Mouse (Mus musculus): Measurements from ENCODE around the gene Mrpl12. TPM values are rescaled to one million over a fixed set of nuclear protein-coding genes. Genes with fewer than 3 reads are reported as not detected.

Gene Mrpl12
- 89.5 and 90.2 TPM in 2 replicates for polyA plus RNA-seq (2015; fragmentation: Nextera tagmentation; extraction: Ambion mirVana)

- Histone ChIP-seq H3K4me2 (peak within 1 kb of the TSS; percentile 93), H3K27ac (replicated peaks) (peak within 1 kb of the TSS; percentile 63), H3K9ac (peak within 1 kb of the TSS; percentile 75), H3K4me3 (replicated peaks) (peak within 1 kb of the TSS; percentile 76), H3K36me3 (replicated peaks) (peaks cover 83% of the 10 kb centered on the region), H3K4me1 (replicated peaks) (peaks cover 52% of the 10 kb centered on the region), H3K9me3 (replicated peaks) (no peaks in the 10 kb centered on the region), H3K27me3 (no peaks in the 10 kb centered on the region)
- 1% methylated on average over 60 of the region's 60 CpGs for WGBS (ENCODE audit: insufficient replicate concordance)
- ATAC-seq (ENCODE audit: insufficient read depth), result peak; percentile 87
Measured at GRCm38 (mm10) chr11:120484265-120484981, at the start of gene Mrpl12. TSS of gene Mrpl12 (plus strand) at chr11:120484613.

GRCm38 (mm10) chr11:120437152-120437856 is 47.1 kb upstream of the Mrpl12 start, which contains the start of gene Nploc4:
TSS of gene Nploc4 (minus strand) at chr11:120437708.
- under 1% methylated on average over 77 of the region's 77 CpGs for WGBS (ENCODE audit: insufficient replicate concordance)
- H3K27ac ChIP-seq (replicated peaks), result peak within 1 kb of the TSS; percentile 95

GRCm38 (mm10) chr11:120437857-120438385 is 46.5 kb upstream of the Mrpl12 start:
- no peaks in the 10 kb centered on the region for H3K9me3 ChIP-seq (replicated peaks)
- H3K27ac ChIP-seq (replicated peaks), result peak overlapping the region; percentile 95
- no peak for ATAC-seq (ENCODE audit: insufficient read depth)
- peaks cover 28% of the 10 kb centered on the region for H3K36me3 ChIP-seq (replicated peaks)
- H3K4me1 ChIP-seq (replicated peaks), result peaks cover 15% of the 10 kb centered on the region
- peak overlapping the region; percentile 95 for H3K9ac ChIP-seq
- peak overlapping the region; percentile 81 for H3K4me3 ChIP-seq (replicated peaks)
- H3K4me2 ChIP-seq, result peak overlapping the region; percentile 76
- H3K27me3 ChIP-seq, result no peaks in the 10 kb centered on the region
- 27% methylated on average over 12 of the region's 12 CpGs for WGBS (ENCODE audit: insufficient replicate concordance)

More at GRCm38 (mm10) chr11:120437152-120437856, 47.1 kb upstream of the Mrpl12 start, which contains the start of gene Nploc4:
- H3K9ac ChIP-seq, result peak within 1 kb of the TSS; percentile 95
- peak within 1 kb of the TSS; percentile 76 for H3K4me2 ChIP-seq
- peaks cover 35% of the 10 kb centered on the region for H3K36me3 ChIP-seq (replicated peaks)
- no peaks in the 10 kb centered on the region for H3K27me3 ChIP-seq
- peak; percentile 93 for ATAC-seq (ENCODE audit: insufficient read depth)
- H3K4me3 ChIP-seq (replicated peaks), result peak within 1 kb of the TSS; percentile 81
- no peaks in the 10 kb centered on the region for H3K9me3 ChIP-seq (replicated peaks)
- peaks cover 15% of the 10 kb centered on the region for H3K4me1 ChIP-seq (replicated peaks)

GRCm38 (mm10) chr11:120442344-120442743 is 42.1 kb upstream of the Mrpl12 start, which contains the start of gene Tspan10:
TSS of gene Tspan10 (plus strand) at chr11:120442644.
- no peaks in the 10 kb centered on the region for H3K9me3 ChIP-seq (replicated peaks)
- H3K27ac ChIP-seq (replicated peaks), result no peak within 1 kb of the TSS
- H3K36me3 ChIP-seq (replicated peaks), result no peaks in the 10 kb centered on the region
- no peak within 1 kb of the TSS for H3K4me3 ChIP-seq (replicated peaks)
- H3K27me3 ChIP-seq, result no peaks in the 10 kb centered on the region
- WGBS (ENCODE audit: insufficient replicate concordance), result 68% methylated on average over 3 of the region's 3 CpGs
- ATAC-seq (ENCODE audit: insufficient read depth), result no peak
- H3K4me2 ChIP-seq, result no peak within 1 kb of the TSS
- H3K9ac ChIP-seq, result no peak within 1 kb of the TSS
- peaks cover 2% of the 10 kb centered on the region; the same call in 1 of the 2 replicates for H3K4me1 ChIP-seq (replicated peaks)

- H3K9ac ChIP-seq, result no peak overlapping the region
- H3K4me2 ChIP-seq, result no peak overlapping the region
- no peak overlapping the region for H3K4me3 ChIP-seq (replicated peaks)
- no peaks in the 10 kb centered on the region for H3K36me3 ChIP-seq (replicated peaks)
- no peak for ATAC-seq (ENCODE audit: insufficient read depth)
- no peaks in the 10 kb centered on the region for H3K9me3 ChIP-seq (replicated peaks)
- H3K4me1 ChIP-seq (replicated peaks), result peaks cover 2% of the 10 kb centered on the region; the same call in 1 of the 2 replicates
- 76% methylated on average over 3 of the region's 3 CpGs for WGBS (ENCODE audit: insufficient replicate concordance)
- no peaks in the 10 kb centered on the region for H3K27me3 ChIP-seq
- H3K27ac ChIP-seq (replicated peaks), result no peak overlapping the region
Measured at GRCm38 (mm10) chr11:120442765-120443280, 41.6 kb upstream of the Mrpl12 start.

GRCm38 (mm10) chr11:120444106-120444505 is 40.3 kb upstream of the Mrpl12 start:
- Histone ChIP-seq H3K36me3 (replicated peaks) (no peaks in the 10 kb centered on the region), H3K9me3 (replicated peaks) (no peaks in the 10 kb centered on the region), H3K27ac (replicated peaks) (no peak overlapping the region), H3K4me2 (no peak overlapping the region), H3K9ac (no peak overlapping the region), H3K4me1 (replicated peaks) (no peaks in the 10 kb centered on the region), H3K4me3 (replicated peaks) (no peak overlapping the region), H3K27me3 (no peaks in the 10 kb centered on the region)
- no peak for ATAC-seq (ENCODE audit: insufficient read depth)
- WGBS (ENCODE audit: insufficient replicate concordance), result 52% methylated on average over 6 of the region's 6 CpGs

GRCm38 (mm10) chr11:120445475-120445874 is 38.9 kb upstream of the Mrpl12 start:
- Histone ChIP-seq H3K4me3 (replicated peaks) (no peak overlapping the region), H3K4me1 (replicated peaks) (no peaks in the 10 kb centered on the region), H3K9ac (no peak overlapping the region), H3K9me3 (replicated peaks) (no peaks in the 10 kb centered on the region), H3K27me3 (no peaks in the 10 kb centered on the region), H3K36me3 (replicated peaks) (no peaks in the 10 kb centered on the region), H3K27ac (replicated peaks) (no peak overlapping the region), H3K4me2 (no peak overlapping the region)
- 34% methylated on average over 3 of the region's 3 CpGs for WGBS (ENCODE audit: insufficient replicate concordance)
- ATAC-seq (ENCODE audit: insufficient read depth), result no peak

GRCm38 (mm10) chr11:120447179-120447578 is 37.2 kb upstream of the Mrpl12 start:
- WGBS (ENCODE audit: insufficient replicate concordance), result 66% methylated on average over 7 of the region's 7 CpGs
- H3K4me2 ChIP-seq, result no peak overlapping the region
- no peaks in the 10 kb centered on the region for H3K36me3 ChIP-seq (replicated peaks)
- H3K4me3 ChIP-seq (replicated peaks), result no peak overlapping the region
- no peaks in the 10 kb centered on the region for H3K9me3 ChIP-seq (replicated peaks)
- no peak for ATAC-seq (ENCODE audit: insufficient read depth)
- H3K27me3 ChIP-seq, result no peaks in the 10 kb centered on the region
- H3K4me1 ChIP-seq (replicated peaks), result no peaks in the 10 kb centered on the region
- no peak overlapping the region for H3K27ac ChIP-seq (replicated peaks)
- no peak overlapping the region for H3K9ac ChIP-seq

GRCm38 (mm10) chr11:120452246-120452645 is 32.2 kb upstream of the Mrpl12 start:
- Histone ChIP-seq H3K9ac (no peak overlapping the region), H3K9me3 (replicated peaks) (no peaks in the 10 kb centered on the region), H3K4me2 (no peak overlapping the region), H3K36me3 (replicated peaks) (no peaks in the 10 kb centered on the region), H3K27me3 (no peaks in the 10 kb centered on the region), H3K4me3 (replicated peaks) (no peak overlapping the region), H3K27ac (replicated peaks) (no peak overlapping the region), H3K4me1 (replicated peaks) (peaks cover 37% of the 10 kb centered on the region)
- WGBS (ENCODE audit: insufficient replicate concordance), result 68% methylated on average over 3 of the region's 3 CpGs
- ATAC-seq (ENCODE audit: insufficient read depth), result no peak

- H3K9ac ChIP-seq, result no peak within 1 kb of the TSS
- no peaks in the 10 kb centered on the region for H3K9me3 ChIP-seq (replicated peaks)
- H3K27ac ChIP-seq (replicated peaks), result 0 out of 2 replicates have a peak within 1 kb of the TSS, but pooled peaks have one; percentile 80
- H3K36me3 ChIP-seq (replicated peaks), result no peaks in the 10 kb centered on the region
- ATAC-seq (ENCODE audit: insufficient read depth), result no peak
- H3K4me3 ChIP-seq (replicated peaks), result no peak within 1 kb of the TSS
- WGBS (ENCODE audit: insufficient replicate concordance), result 69% methylated on average over 4 of the region's 4 CpGs
- H3K27me3 ChIP-seq, result no peaks in the 10 kb centered on the region
- H3K4me1 ChIP-seq (replicated peaks), result peaks cover 44% of the 10 kb centered on the region
- H3K4me2 ChIP-seq, result no peak within 1 kb of the TSS
Measured at GRCm38 (mm10) chr11:120453306-120453705, 31.1 kb upstream of the Mrpl12 start, which contains the start of gene Pde6g. TSS of gene Pde6g (minus strand) at chr11:120453500.

- H3K4me2 ChIP-seq, result peak overlapping the region; percentile 92; the same call in 1 of the 2 replicates
- H3K9ac ChIP-seq, result no peak overlapping the region
- H3K4me3 ChIP-seq (replicated peaks), result no peak overlapping the region
- no peaks in the 10 kb centered on the region for H3K9me3 ChIP-seq (replicated peaks)
- ATAC-seq (ENCODE audit: insufficient read depth), result no peak
- peak overlapping the region; percentile 80 for H3K27ac ChIP-seq (replicated peaks)
- peaks cover 8% of the 10 kb centered on the region for H3K36me3 ChIP-seq (replicated peaks)
- 88% methylated on average over 4 of the region's 4 CpGs for WGBS (ENCODE audit: insufficient replicate concordance)
- no peaks in the 10 kb centered on the region for H3K27me3 ChIP-seq
- peaks cover 61% of the 10 kb centered on the region for H3K4me1 ChIP-seq (replicated peaks)
Measured at GRCm38 (mm10) chr11:120454965-120455364, 29.4 kb upstream of the Mrpl12 start.

Data from liver, embryonic 15.5 days (tissue).